Mouse (Mus musculus) spleen, adult 2 months (tissue): ENCODE data around the gene Ubtfl1. TPM values are rescaled to one million over a fixed set of nuclear protein-coding genes. Genes with fewer than 3 reads are reported as not detected.
"Not testable (repeated sequence)": the region's sequence is repeated elsewhere in the genome, so short reads cannot be mapped to it uniquely, and the experiment has no call there.

Experiments
- DNase-seq, 2 experiments: peaks; one replicate each; pipeline versions ENCODE4 v3.0.0 to v3.0.0-alpha.2; 2012 to 2021; ENCODE audit warnings: low spot score in 2 of 2, low read depth in 1 of 2
- H3K27ac ChIP-seq: fragments of 200-500 bp; 2 replicates; pipeline ENCODE4 v1.5.1; 2012; ENCODE audit warnings: low read length, inconsistent platforms; ENCODE audit not compliant: insufficient read depth
- H3K27me3 ChIP-seq: fragments of 200-500 bp; 2 replicates; pipeline ENCODE4 v1.6.1; 2012; ENCODE audit warnings: mild to moderate bottlenecking, moderate library complexity, low read length, inconsistent platforms; ENCODE audit not compliant: control insufficient read depth, insufficient read depth
- H3K36me3 ChIP-seq: fragments of 200-500 bp; 2 replicates; pipeline ENCODE4 v1.6.1; 2012; ENCODE audit warnings: mild to moderate bottlenecking, low read length, inconsistent platforms; ENCODE audit not compliant: control insufficient read depth, insufficient read depth
- H3K4me1 ChIP-seq: fragments of 200-500 bp; 2 replicates; pipeline ENCODE4 v1.6.1; 2011; ENCODE audit warnings: inconsistent platforms; ENCODE audit not compliant: control insufficient read depth, insufficient read depth, insufficient read length
- H3K4me3 ChIP-seq: fragments of 200-500 bp; 2 replicates; pipeline ENCODE4 v1.5.1; 2011; ENCODE audit warnings: mild to moderate bottlenecking, inconsistent platforms; ENCODE audit not compliant: insufficient read depth, insufficient read length; ENCODE audit errors: extremely low read depth
- CTCF ChIP-seq: fragments of 200-500 bp; IDR thresholded peaks from 2 replicates; pipeline ENCODE4 v1.5.1; 2011; ENCODE audit warnings: mild to moderate bottlenecking, inconsistent platforms; ENCODE audit not compliant: insufficient read depth, insufficient read length, insufficient replicate concordance; ENCODE audit errors: extremely low read depth
- POLR2A ChIP-seq: fragments of 200-500 bp; IDR thresholded peaks from 2 replicates; pipeline ENCODE4 v1.6.1; 2011; ENCODE audit warnings: low read depth, low read length, inconsistent platforms
- WGBS: fragments of 180-500 bp; shearing (Covaris S2); methylation state at CpG from one replicate; pipeline ENCODE4 v1.1.7; 2018; 5-methylcytosine and 5-hydroxymethylcytosine counted together
- polyA plus RNA-seq: library from polyadenylated mRNA; depleted of rRNA; stranded (reverse); fragments of >200 nt; gene quantifications from 2 replicates; pipeline ENCODE4 v1.2.3, GENCODE M21; 2012; rRNA removed

Gene Ubtfl1
- not detected in 2 replicates for polyA plus RNA-seq

GRCm38 (mm10) chr9:18404118-18404517 is at the start of gene Ubtfl1:
TSS of gene Ubtfl1 (plus strand) at chr9:18404418.
- TF ChIP-seq POLR2A (no peak), CTCF (no peak)
- 73% methylated on average over 1 of the region's 1 CpGs for WGBS
- H3K36me3 ChIP-seq: no peaks in the 10 kb centered on the region
- H3K4me1 ChIP-seq: no peaks in the 10 kb centered on the region
- no peak within 1 kb of the TSS for H3K4me3 ChIP-seq
- DNase-seq: no peak
- H3K27me3 ChIP-seq: no peaks in the 10 kb centered on the region
- H3K27ac ChIP-seq: no peak within 1 kb of the TSS

- not testable (repeated sequence) for H3K27ac ChIP-seq, H3K36me3 ChIP-seq, H3K27me3 ChIP-seq, DNase-seq, H3K4me3 ChIP-seq, H3K4me1 ChIP-seq
- WGBS: 67% methylated on average over 1 of the region's 1 CpGs
These were observed 31.2 kb upstream of the Ubtfl1 start for GRCm38 (mm10) chr9:18373026-18373425.

GRCm38 (mm10) chr9:18385782-18386181 is 18.4 kb upstream of the Ubtfl1 start:
- no peaks in the 10 kb centered on the region for H3K4me1 ChIP-seq
- no peak for DNase-seq
- no peak overlapping the region for H3K27ac ChIP-seq
- H3K27me3 ChIP-seq: no peaks in the 10 kb centered on the region
- H3K36me3 ChIP-seq: no peaks in the 10 kb centered on the region
- no peak overlapping the region for H3K4me3 ChIP-seq
- TF ChIP-seq POLR2A (no peak), CTCF (no peak)
- WGBS: 38% methylated on average over 6 of the region's 6 CpGs

- no peaks in the 10 kb centered on the region for H3K36me3 ChIP-seq
- TF ChIP-seq POLR2A (no peak), CTCF (no peak)
- no peaks in the 10 kb centered on the region for H3K4me1 ChIP-seq
- H3K4me3 ChIP-seq: no peak overlapping the region
- 64% methylated on average over 1 of the region's 1 CpGs for WGBS
- no peaks in the 10 kb centered on the region for H3K27me3 ChIP-seq
- no peak overlapping the region for H3K27ac ChIP-seq
- DNase-seq: no peak
These were observed 4.6 kb upstream of the Ubtfl1 start for GRCm38 (mm10) chr9:18399629-18400028.

- H3K36me3 ChIP-seq, H3K4me3 ChIP-seq, H3K27ac ChIP-seq, H3K27me3 ChIP-seq, DNase-seq, H3K4me1 ChIP-seq: not testable (repeated sequence)
- 72% methylated on average over 2 of the region's 2 CpGs for WGBS
These were observed 1.3 kb upstream of the Ubtfl1 start, which contains the start of gene Naalad2 for GRCm38 (mm10) chr9:18402895-18403294. TSS of gene Naalad2 (minus strand) at chr9:18402995.

GRCm38 (mm10) chr9:18412371-18412770 is 8.2 kb downstream of the Ubtfl1 start:
- not testable (repeated sequence) for H3K27ac ChIP-seq, H3K36me3 ChIP-seq, H3K27me3 ChIP-seq, H3K4me3 ChIP-seq, H3K4me1 ChIP-seq
- DNase-seq: peak in 1 of 2 experiments; percentile 5
- 76% methylated on average over 4 of the region's 4 CpGs for WGBS

- no peaks in the 10 kb centered on the region for H3K4me1 ChIP-seq
- no peak for DNase-seq
- H3K4me3 ChIP-seq: no peak within 1 kb of the TSS
- TF ChIP-seq CTCF (no peak), POLR2A (no peak)
- H3K27ac ChIP-seq: no peak within 1 kb of the TSS
- H3K27me3 ChIP-seq: no peaks in the 10 kb centered on the region
- H3K36me3 ChIP-seq: no peaks in the 10 kb centered on the region
These were observed 26.1 kb downstream of the Ubtfl1 start, which contains the start of gene Mbd3l2 for GRCm38 (mm10) chr9:18430354-18430753. TSS of gene Mbd3l2 (plus strand) at chr9:18430654.

- Histone ChIP-seq H3K27me3 (no peaks in the 10 kb centered on the region), H3K4me3 (no peak overlapping the region), H3K36me3 (no peaks in the 10 kb centered on the region), H3K4me1 (no peaks in the 10 kb centered on the region), H3K27ac (no peak overlapping the region)
- no peak for DNase-seq
- 84% methylated on average over 10 of the region's 10 CpGs for WGBS
- TF ChIP-seq CTCF (no peak), POLR2A (no peak)
These were observed 27.5 kb downstream of the Ubtfl1 start for GRCm38 (mm10) chr9:18431687-18432086.
